Mouse (Mus musculus) embryonic fibroblast, embryonic 13.5 days (primary cell): ENCODE results near the gene Nectin4.

Source experiments
- CTCF ChIP-seq: IDR thresholded peaks from 2 replicates; pipeline ENCODE4 v1.5.1; 2011; ENCODE audit warnings: mild to moderate bottlenecking, control low read depth, low read length, moderate library complexity, borderline replicate concordance; ENCODE audit not compliant: insufficient read depth
- POLR2A ChIP-seq: IDR thresholded peaks from 2 replicates; pipeline ENCODE4 v1.6.1; 2011; ENCODE audit warnings: low read depth, mild to moderate bottlenecking, control low read depth, low read length, moderate library complexity

- TF ChIP-seq POLR2A = no peak
- TF ChIP-seq CTCF = no peak
These were observed 52.7 kb downstream of the Nectin4 start for GRCm38 (mm10) chr1:171422504-171423095.
